Mouse (Mus musculus) activated CD4-positive, CD25-positive, alpha-beta regulatory T cell (primary cell): ENCODE results near the gene Gm20449. TPM values are rescaled to one million over a fixed set of nuclear protein-coding genes. Genes with fewer than 3 reads are reported as not detected.

Source experiments
- polyA plus RNA-seq, 2 experiments: library from polyadenylated mRNA; unstranded; fragments of 100-300 nt; shearing (Covaris generic); gene quantifications; one replicate each; pipeline ENCODE4 v1.2.1; 2017

The Gm20449 gene
- polyA plus RNA-seq: under 1 TPM in 1 of 2 experiments, not detected in 1; 0.18 TPM

GRCm38 (mm10) chr7:41499389-41500049, at the start of gene Gm20449, which contains the start of gene AW146154:
Gm20449 (minus strand) TSS chr7:41499417.
AW146154 (minus strand) TSS chr7:41499890.

GRCm38 (mm10) chr7:41448596-41448995, 50.6 kb downstream of the Gm20449 start, which contains the start of gene Vmn2r57:
Vmn2r57 (minus strand) TSS chr7:41448696.

GRCm38 (mm10) chr7:41393048-41393971, 105.9 kb downstream of the Gm20449 start, which contains the start of gene AI987944:
AI987944 (minus strand) TSS chr7:41393379.

Other genes starting within 250 kb of the Gm20449 start
- 10 to 100 TPM; 34.5 to 35.6 TPM for gene AI987944, start 106.0 kb downstream of the Gm20449 start, polyA plus RNA-seq
- gene Vmn2r57, start 50.7 kb downstream of the Gm20449 start, polyA plus RNA-seq: under 1 TPM in 1 of 2 experiments, not detected in 1; 0.04 TPM
- gene AW146154, start 473 bp upstream of the Gm20449 start, polyA plus RNA-seq: 10 to 100 TPM; 12.1 to 13.2 TPM
- under 1 TPM in 1 of 2 experiments, not detected in 1; 0.54 TPM for gene Gm6871, start 74.2 kb upstream of the Gm20449 start, polyA plus RNA-seq
- gene 2610021A01Rik, start 99.8 kb upstream of the Gm20449 start, polyA plus RNA-seq: 10 to 100 TPM; 20.1 to 21.4 TPM
- 10 to 100 TPM in 1 of 2 experiments, 1 to 10 TPM in 1; 9.5 to 12.5 TPM for gene Zfp788, start 133.8 kb upstream of the Gm20449 start, polyA plus RNA-seq